ENCODE assay signal across 9 mouse cellular contexts in genomic region chr17:75436095-75436494, GRCm38 (mm10). TPM values are rescaled to one million over a fixed set of nuclear protein-coding genes. Genes with fewer than 3 reads are reported as not detected.
DNase-seq lines count a peak whose midpoint lies in the region; ATAC-seq lines count a peak whose summit lies in the region.
"Had no signal": no experiment of that assay in that cellular context is flagged by ENCODE, and none has a peak within 500 bp of the region (broad histone marks: within the 10 kb centered on the region; RNA-seq: fewer than 3 reads in every experiment).

No protein-coding gene starts in this region.

- ATAC-seq in kidney, embryonic 16.5 days (ENCODE audit: low FRiP score, low TSS enrichment), result no peak
- ATAC-seq in embryonic facial prominence, embryonic 15.5 days (ENCODE audit: insufficient number of reproducible peaks, low FRiP score, low TSS enrichment, low read depth), result no peak
- ATAC-seq: midbrain, embryonic 16.5 days had no signal

- H3K9ac ChIP-seq in kidney, embryonic 16.5 days (replicated peaks; ENCODE audit: low read length), result peak overlapping the region; percentile 24
- H3K9ac ChIP-seq in embryonic facial prominence, embryonic 15.5 days, result no peak overlapping the region
- H3K9ac ChIP-seq: embryonic facial prominence, embryonic 12.5 days had no signal

- H3K27me3 ChIP-seq in kidney, embryonic 16.5 days (ENCODE audit: insufficient read depth, low read length), result no peaks in the 10 kb centered on the region
- no peaks in the 10 kb centered on the region for H3K27me3 ChIP-seq in embryonic facial prominence, embryonic 15.5 days
- H3K27me3 ChIP-seq: embryonic facial prominence, embryonic 12.5 days had no signal

- no peak for DNase-seq in kidney, adult 11 months
- DNase-seq in frontal cortex, postnatal 36 days (ENCODE audit: low spot score in 2 of 2), result no peak
- no peak for DNase-seq in layer of hippocampus, adult 8-10 months (ENCODE audit: low spot score in 2 of 2)

- H3K4me3 ChIP-seq in kidney, embryonic 16.5 days (ENCODE audit: low read length), result peak overlapping the region; percentile 38
- H3K4me3 ChIP-seq in brown adipose tissue, adult 24 weeks (ENCODE audit: insufficient read depth, low read depth, low read length), result peak overlapping the region; percentile 75
- H3K4me3 ChIP-seq in embryonic facial prominence, embryonic 15.5 days (replicated peaks), result 0 out of 2 replicates have a peak overlapping the region, but pooled peaks have one; percentile 4
- H3K4me3 ChIP-seq in macrophage (ENCODE audit: inconsistent target), result peak overlapping the region; percentile 24

- peaks cover 41% of the 10 kb centered on the region for H3K79me2 ChIP-seq in macrophage (ENCODE audit: inconsistent target)

- 59% methylated on average over 8 of the region's 8 CpGs for WGBS in kidney, embryonic 16.5 days
- 63% methylated on average over 8 of the region's 8 CpGs for WGBS in embryonic facial prominence, embryonic 15.5 days
- WGBS in macrophage (ENCODE audit: missing documents), result 26% methylated on average over 8 of the region's 8 CpGs

- H3K4me2 ChIP-seq in kidney, embryonic 16.5 days (replicated peaks; ENCODE audit: low read depth, low read length), result no peak overlapping the region
- H3K4me2 ChIP-seq in embryonic facial prominence, embryonic 15.5 days (replicated peaks), result no peak overlapping the region
- H3K4me2 ChIP-seq: embryonic facial prominence, embryonic 12.5 days had no signal

- peak overlapping the region; percentile 82 for H3K27ac ChIP-seq in kidney, embryonic 16.5 days (ENCODE audit: low read length)
- H3K27ac ChIP-seq in brown adipose tissue, adult 24 weeks (replicated peaks; ENCODE audit: low read depth, low read length), result peak overlapping the region; percentile 99
- no peak overlapping the region for H3K27ac ChIP-seq in embryonic facial prominence, embryonic 15.5 days (replicated peaks)
- H3K27ac ChIP-seq in macrophage, result peak overlapping the region; percentile 85
- H3K27ac ChIP-seq: embryonic facial prominence, embryonic 12.5 days had no signal

- H3K9me3 ChIP-seq in kidney, embryonic 16.5 days (ENCODE audit: low read length), result no peaks in the 10 kb centered on the region
- H3K9me3 ChIP-seq in embryonic facial prominence, embryonic 15.5 days (replicated peaks), result no peaks in the 10 kb centered on the region
- H3K9me3 ChIP-seq: embryonic facial prominence, embryonic 12.5 days had no signal

- H3K4me1 ChIP-seq in kidney, embryonic 16.5 days (ENCODE audit: insufficient read depth, low read length), result peaks cover 8% of the 10 kb centered on the region; the same call in 1 of the 2 replicates
- peaks cover 15% of the 10 kb centered on the region; the same call in 1 of the 2 replicates for H3K4me1 ChIP-seq in brown adipose tissue, adult 24 weeks (ENCODE audit: control insufficient read depth, insufficient read depth, insufficient read length, low read length)
- H3K4me1 ChIP-seq in embryonic facial prominence, embryonic 15.5 days, result no peaks in the 10 kb centered on the region

- H3K36me3 ChIP-seq in kidney, embryonic 16.5 days (ENCODE audit: insufficient read depth, low read length), result no peaks in the 10 kb centered on the region
- no peaks in the 10 kb centered on the region for H3K36me3 ChIP-seq in embryonic facial prominence, embryonic 15.5 days
- H3K36me3 ChIP-seq in macrophage (ENCODE audit: inconsistent target), result no peaks in the 10 kb centered on the region
- H3K36me3 ChIP-seq: embryonic facial prominence, embryonic 12.5 days had no signal

RNA-seq across cellular contexts. Expression of gene Rasgrp3, which starts 0.4 kb away (rescaled TPM):
- 21.5 and 26.5 TPM in 2 replicates for polyA plus RNA-seq in kidney, embryonic 16.5 days (2015; fragmentation: Nextera tagmentation; extraction: Ambion mirVana)
- 5.4 and 7.1 TPM in 2 replicates for polyA plus RNA-seq in brown adipose tissue, adult 24 weeks (2012; ENCODE audit: insufficient read depth, insufficient read length, missing spikeins)
- polyA plus RNA-seq in embryonic facial prominence, embryonic 15.5 days (2015; fragmentation: Nextera tagmentation; extraction: Ambion mirVana), result 10.8 and 12.0 TPM in 2 replicates
- 10 to 100 TPM in 10 of 26 experiments, 1 to 10 TPM in 13, under 1 TPM in 3; 0.28 to 56.1 (median 3.7) TPM for total RNA-seq in macrophage (2018; cell fraction: chromatin; rRNA removed)
- total RNA-seq in macrophage (2018; cell fraction: cytosol; rRNA removed), result 10 to 100 TPM in 11 of 26 experiments, 1 to 10 TPM in 14, under 1 TPM in 1; 0.82 to 22.1 (median 5.2) TPM
- 10 to 100 TPM in 8 of 26 experiments, 1 to 10 TPM in 15, under 1 TPM in 3; 0.52 to 32.4 (median 6.2) TPM for total RNA-seq in macrophage (2018; cell fraction: nucleus; rRNA removed)
- polyA plus RNA-seq in macrophage (2018), result 7.1 to 11.4 TPM (median 9.7 TPM) in 3 replicates
- total RNA-seq in layer of hippocampus, adult 8-10 months (2022), result 10 to 100 TPM; 13.7 to 31.8 (median 24.5) TPM

Comparison
In these comparisons a context has a peak if more than half of its experiments do, and no peak if none do; other contexts are left out.
1. H3K4me3 ChIP-seq: peak in every context shown above with its lines; median percentile 75 in brown adipose tissue, adult 24 weeks; 38 in kidney, embryonic 16.5 days; 24 in macrophage; 4 in embryonic facial prominence, embryonic 15.5 days.